Mouse (Mus musculus) MEL (cell line): ENCODE data around the gene Zfp771.

Experiments used
- CTCF ChIP-seq, 3 experiments: IDR thresholded peaks in 2 of 3; conservative IDR thresholded peaks in 1 of 3; 2 replicates each; pipeline ENCODE4 v1.5.1; 2011 to 2012; ENCODE audit warnings: low read length in 3 of 3, low read depth in 2 of 3, mild to moderate bottlenecking in 2 of 3, improper control_type of control experiment in 1 of 3, inconsistent platforms in 1 of 3, mixed read lengths in 1 of 3, moderate library complexity in 1 of 3; ENCODE audit not compliant: control insufficient read depth in 1 of 3, insufficient read depth in 1 of 3, poor library complexity in 1 of 3, severe bottlenecking in 1 of 3
- E2F4 ChIP-seq: IDR thresholded peaks from 2 replicates; pipeline ENCODE4 v1.6.1; 2011; ENCODE audit warnings: low read depth, low read length, improper control_type of control experiment, borderline replicate concordance
- ETS1 ChIP-seq: IDR thresholded peaks from 2 replicates; pipeline ENCODE4 v1.6.1; 2012; ENCODE audit warnings: low read depth, mild to moderate bottlenecking, inconsistent platforms, low read length, improper control_type of control experiment, moderate library complexity
- SMC3 ChIP-seq: IDR thresholded peaks from 2 replicates; pipeline ENCODE4 v1.6.1; 2011; ENCODE audit warnings: low read depth, low read length, improper control_type of control experiment
- USF2 ChIP-seq, 2 experiments: IDR thresholded peaks; 2 replicates each; pipeline ENCODE4 v1.6.1; 2011 to 2012; ENCODE audit warnings: improper control_type of control experiment in 2 of 2, low read length in 2 of 2, borderline replicate concordance in 1 of 2, inconsistent platforms in 1 of 2, low read depth in 1 of 2, mild to moderate bottlenecking in 1 of 2; ENCODE audit not compliant: insufficient read depth in 1 of 2
- ZC3H11A ChIP-seq: IDR thresholded peaks from 2 replicates; pipeline ENCODE4 v1.6.1; 2012; ENCODE audit warnings: low read depth, mild to moderate bottlenecking, inconsistent platforms, low read length, improper control_type of control experiment

DNA sequence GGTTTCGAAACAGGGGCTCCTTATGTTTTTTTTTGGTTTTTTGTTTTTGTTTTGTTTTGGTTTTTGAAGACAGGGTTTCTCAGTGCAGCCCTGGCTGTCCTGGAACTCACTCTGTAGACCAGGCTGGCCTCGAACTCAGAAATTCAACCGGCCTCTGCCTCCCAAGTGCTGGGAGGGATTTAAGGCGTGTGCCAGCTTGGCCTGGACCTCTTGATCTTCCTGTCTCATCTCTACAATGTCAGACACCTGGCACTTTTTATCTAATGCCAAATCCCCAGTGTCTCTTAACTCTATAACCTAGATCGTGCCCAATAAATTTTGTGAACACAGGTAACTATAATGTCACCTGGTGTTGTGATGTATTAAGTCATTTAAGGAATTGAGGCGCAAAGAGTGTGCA, 9.3 kb downstream of the Zfp771 start:
- TF ChIP-seq E2F4 (no peak), CTCF (IDR thresholded peaks at IDR 0.05 in 2 of 3, conservative IDR thresholded peaks at IDR 0.05 in 1 of 3; ENCODE audit: control insufficient read depth in 1 of 3, insufficient read depth in 1 of 3, low read depth in 2 of 3, low read length in 3 of 3, poor library complexity in 1 of 3, severe bottlenecking in 1 of 3) (no peak), ETS1 (no peak), SMC3 (no peak), USF2 (IDR thresholded peaks at IDR 0.05; ENCODE audit: borderline replicate concordance in 1 of 2, insufficient read depth in 1 of 2, low read depth in 1 of 2, low read length in 2 of 2) (no peak), ZC3H11A (no peak)
